Mouse (Mus musculus): Measurements from ENCODE around the gene Tbc1d16. TPM values are rescaled to one million over a fixed set of nuclear protein-coding genes. Genes with fewer than 3 reads are reported as not detected.
"Not testable (repeated sequence)": the region's sequence is repeated elsewhere in the genome, so short reads cannot be mapped to it uniquely, and the experiment has no call there.

Tbc1d16 gene
- total RNA-seq, 2 experiments from 2014 or later: 57.7 to 67.8 TPM

DNA sequence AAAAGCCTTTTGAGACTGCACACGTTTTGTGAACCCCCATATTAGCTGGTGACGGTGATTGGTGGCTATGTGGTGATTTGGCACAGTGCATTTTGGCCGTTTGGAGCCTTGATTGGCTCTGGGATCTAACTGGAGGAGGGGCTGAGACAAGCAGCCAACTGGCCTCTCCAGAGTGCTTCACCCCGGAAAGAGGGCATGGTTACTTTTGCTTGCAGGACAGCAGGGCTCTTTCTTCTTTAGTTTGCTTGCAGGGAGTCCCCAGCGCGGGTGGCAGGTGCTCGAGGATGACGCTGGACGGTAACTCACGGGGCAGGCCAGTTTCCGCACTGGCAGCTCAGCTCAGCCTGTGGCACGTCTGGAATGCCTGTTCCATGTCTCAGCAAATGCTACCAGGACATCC lies 101.2 kb downstream of the Tbc1d16 start:
- intact Hi-C loops (cut with DNase I): loop anchor here (2.0 kb wide), 2 partner anchors 34 to 70 kb away; no protein-coding TSS in a partner anchor
- DNase-seq: no peak

DNA sequence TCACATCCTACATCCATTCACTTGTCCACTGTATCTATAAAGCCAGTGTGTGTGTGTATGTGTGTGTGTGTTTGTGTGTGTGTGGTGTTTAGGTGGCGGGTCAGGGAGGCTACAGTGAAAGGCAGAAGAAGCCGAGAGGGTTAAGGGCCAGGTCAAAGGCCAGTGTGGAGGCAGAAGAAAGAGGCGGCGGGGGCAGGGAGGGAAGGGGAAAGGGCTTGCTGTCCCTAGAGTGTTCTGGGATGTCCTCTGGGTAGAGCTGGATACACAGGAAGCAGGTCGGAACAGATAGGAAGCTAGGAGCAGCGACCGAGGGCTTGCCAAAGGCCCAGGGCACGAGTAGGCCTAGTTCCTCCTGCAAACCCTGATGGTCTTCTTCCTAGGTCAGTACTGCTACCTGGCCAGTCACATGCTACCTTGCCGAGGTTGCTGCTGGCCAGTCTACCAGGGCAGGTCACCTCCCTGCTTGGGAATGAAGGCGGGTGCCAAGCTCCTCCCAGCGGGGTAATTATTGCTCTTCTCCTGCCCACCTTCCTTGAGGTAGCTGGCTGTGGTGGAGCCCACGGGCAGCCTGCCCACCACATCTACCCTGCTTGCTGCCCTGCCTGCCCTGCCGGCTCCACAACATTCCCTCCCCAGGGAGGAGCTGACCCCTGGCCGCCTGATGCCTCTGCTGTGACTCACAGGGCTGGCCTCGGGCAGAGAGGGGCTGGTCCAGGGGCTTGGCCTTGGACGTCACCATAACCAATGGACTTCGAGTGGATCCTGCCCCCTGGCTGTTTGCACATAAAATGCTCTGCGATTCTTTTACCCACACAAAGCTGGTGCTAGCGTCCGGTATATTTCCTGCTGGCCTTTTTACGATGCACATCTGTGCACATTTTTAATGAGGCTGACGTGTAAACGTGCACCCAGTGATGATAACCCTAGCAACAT lies 102.1 kb downstream of the Tbc1d16 start:
- intact Hi-C loops (cut with DNase I): loop anchor here (1.0 to 2.0 kb wide), 3 partner anchors 33 to 92 kb away; no protein-coding TSS in a partner anchor

DNA sequence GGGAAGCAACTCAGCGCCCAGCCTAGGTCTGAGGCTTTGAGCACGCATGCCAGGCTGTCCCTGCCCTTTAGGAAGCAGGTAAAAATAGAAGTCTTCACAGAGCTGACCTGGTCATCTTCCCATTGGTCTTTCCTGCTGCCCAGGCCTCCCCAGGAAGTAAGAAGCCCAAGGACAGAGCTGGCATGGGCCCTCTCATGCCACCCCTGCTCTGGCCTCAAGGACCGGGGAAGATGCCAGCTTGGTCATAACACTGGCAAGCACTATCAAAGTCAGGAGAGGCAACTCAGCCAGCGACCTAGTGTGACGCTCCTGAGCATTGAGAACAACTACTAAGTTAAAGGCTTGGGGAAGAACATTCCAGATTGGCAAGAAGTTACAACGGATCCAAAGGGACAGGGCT lies 103.8 kb downstream of the Tbc1d16 start:
- intact Hi-C loops (cut with DNase I): no loop called here

More for the DNA sequence above, 102.1 kb downstream of the Tbc1d16 start:
- DNase-seq: peak; percentile 83

DNA sequence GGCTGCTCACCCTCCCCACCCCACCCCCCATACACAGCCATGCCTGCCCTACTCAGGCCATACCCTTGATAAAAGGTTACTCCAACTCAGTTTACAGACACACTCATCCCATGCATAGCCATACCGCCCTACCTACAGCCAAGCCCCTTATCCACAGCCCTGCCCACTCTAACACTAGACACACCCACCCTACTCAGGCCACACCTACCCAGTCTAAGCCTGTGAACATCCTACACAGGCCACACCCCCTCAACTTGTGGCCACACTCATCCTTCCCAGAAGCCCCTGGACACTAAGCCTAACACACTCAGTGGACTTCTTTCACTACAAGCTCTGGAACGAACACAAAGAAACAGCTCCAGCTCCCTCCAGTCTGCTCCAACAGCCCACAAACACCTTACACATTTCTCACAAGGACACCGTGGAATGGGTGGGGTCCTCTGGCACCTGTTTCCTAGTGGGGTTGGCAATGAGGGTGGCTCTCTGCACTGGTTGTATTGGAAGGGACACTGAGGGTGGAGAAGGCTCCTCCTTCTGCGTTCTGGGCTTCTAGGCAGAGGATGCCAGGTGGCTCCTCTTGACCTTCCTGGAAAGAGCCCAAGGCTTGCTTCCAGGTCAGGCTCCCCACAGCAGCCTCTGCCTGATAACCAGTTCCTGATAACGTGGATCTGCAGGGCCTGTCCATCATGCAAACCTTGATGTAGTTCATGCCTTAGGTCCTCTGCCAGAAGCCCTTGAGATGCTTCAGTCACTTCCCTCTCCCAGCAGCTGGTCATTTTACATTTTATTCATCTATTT lies 104.6 kb downstream of the Tbc1d16 start:
- intact Hi-C loops (cut with DNase I): no loop called here
- DNase-seq: no peak

More for the DNA sequence above, 103.8 kb downstream of the Tbc1d16 start:
- DNase-seq: peak; percentile 58 to 66

DNA sequence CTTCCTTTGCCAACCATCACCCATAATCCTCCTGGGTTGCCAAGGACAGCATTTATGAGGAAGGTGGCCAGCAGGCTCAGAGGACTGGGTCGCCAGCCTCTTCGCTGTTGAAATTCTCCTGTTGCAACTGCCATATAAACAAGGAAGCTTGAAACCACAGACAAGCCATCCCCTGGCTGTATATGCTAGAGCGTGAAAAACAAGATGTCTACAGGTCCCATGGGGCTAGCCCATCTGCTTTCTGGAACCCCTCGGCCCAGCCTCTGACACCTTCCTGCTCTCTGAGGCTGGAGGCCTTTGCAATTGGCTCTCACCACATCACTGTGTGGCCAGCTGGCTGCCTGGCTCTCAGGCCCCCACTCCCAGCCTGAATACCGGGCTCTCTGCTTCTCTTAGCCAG lies 105.9 kb downstream of the Tbc1d16 start:
- intact Hi-C loops (cut with DNase I): no loop called here

DNA sequence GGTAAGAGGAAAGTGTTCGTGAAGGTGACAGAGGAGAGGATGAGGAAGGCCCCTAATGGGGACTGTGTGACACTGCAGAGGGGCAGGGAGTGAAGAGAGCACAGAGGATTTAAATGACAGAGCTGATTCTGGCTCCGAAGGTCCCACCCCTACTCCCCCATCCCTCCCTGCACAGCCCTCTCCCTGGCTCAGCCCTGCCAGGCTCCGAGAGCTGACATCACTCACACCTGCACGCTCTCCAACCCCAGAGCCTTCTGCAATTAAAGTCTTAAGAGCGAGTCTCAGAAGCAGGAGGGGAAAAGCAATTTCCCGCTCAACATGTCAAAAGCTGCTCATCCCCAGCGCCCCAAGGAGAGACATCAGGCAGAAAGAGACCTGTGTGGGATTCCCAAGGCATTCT lies 109.4 kb downstream of the Tbc1d16 start:
- DNase-seq: no peak
- intact Hi-C loops (cut with DNase I): no loop called here

More for the DNA sequence above, 105.9 kb downstream of the Tbc1d16 start:
- no peak for DNase-seq

DNA sequence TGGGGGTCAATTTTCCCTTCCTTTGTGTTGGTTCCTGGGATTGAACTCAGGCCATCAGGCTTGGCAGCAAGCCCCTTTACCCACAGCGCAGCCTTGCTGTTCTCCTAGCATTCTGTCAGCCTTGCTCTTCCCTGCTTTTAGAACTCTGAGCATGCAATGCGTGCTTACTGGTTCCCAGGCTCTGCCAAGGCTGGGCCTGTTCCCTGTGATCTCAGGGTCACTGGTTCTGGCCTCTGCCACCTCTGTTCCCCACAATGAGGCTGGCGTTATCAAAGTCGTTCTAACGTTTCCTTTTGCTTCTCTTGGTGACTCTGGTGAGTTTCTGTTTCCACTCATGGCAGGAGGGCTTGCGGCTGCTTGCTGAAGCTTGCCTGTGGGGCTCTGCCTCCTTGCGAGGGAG lies 110.4 kb downstream of the Tbc1d16 start:
- intact Hi-C loops (cut with DNase I): no loop called here
- DNase-seq: no peak

DNA sequence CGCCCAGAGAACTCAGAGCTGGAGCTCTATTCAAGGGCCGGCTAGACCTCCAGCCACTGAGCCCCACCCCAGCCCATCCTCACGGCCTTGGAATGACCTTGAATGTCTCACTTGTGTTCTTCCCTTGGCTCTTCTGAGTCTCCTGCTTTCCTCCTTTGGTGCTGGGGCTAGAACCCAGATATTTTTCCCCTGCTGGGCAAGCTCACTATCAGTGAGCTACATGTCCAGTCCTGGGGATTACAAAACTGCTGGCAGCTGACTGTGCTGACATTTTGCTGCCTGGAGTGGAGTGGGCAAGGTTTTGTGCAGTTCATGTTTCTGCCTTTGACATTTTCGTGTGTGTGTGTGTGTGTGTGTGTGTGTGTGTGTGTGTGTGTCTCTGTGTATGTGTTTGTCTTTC lies 111.3 kb downstream of the Tbc1d16 start:
- intact Hi-C loops (cut with DNase I): no loop called here
- no peak for DNase-seq

DNA sequence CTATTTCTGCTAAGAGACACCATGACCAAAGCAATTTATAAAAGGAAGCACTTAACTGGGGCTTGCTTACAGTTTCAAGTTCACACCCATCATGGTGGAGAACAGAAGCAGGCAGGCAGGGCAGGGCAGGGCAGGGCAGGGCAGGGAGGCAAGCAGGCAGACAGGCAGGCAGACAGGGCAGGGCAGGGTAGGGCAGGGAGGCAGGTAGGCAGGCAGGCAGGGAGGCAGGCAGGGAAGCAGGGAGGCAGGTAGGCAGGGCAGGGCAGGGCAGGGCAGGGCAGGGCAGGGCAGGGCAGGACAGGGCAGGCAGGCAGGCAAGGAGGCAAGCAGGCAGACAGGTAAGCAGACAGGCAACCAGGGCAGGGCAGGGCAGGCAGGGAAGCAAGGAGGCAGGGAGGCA lies 115.6 kb downstream of the Tbc1d16 start:
- DNase-seq: no peak
- intact Hi-C loops (cut with DNase I): no loop called here

DNA sequence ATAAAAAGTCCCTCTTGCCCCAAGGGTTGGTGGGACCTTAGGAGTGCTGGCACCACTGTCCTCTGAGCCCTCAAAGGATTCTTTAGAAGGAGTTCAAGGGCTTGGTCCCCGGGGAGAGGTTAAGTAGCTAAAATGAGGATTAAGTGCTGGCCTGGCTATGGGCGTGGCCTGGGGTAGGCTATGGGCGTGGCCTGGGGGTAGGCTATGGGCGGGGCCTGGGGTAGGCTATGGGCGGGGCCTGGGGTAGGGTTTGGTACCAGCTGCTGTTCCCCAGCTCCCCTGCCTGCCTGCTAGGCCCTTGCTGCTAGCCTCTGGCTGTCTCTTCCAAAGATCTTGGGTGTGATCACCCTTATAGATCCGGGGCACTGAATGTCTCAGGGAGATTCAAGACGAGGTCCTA lies 117.0 kb downstream of the Tbc1d16 start:
- intact Hi-C loops (cut with DNase I): no loop called here
- DNase-seq: no peak

DNA sequence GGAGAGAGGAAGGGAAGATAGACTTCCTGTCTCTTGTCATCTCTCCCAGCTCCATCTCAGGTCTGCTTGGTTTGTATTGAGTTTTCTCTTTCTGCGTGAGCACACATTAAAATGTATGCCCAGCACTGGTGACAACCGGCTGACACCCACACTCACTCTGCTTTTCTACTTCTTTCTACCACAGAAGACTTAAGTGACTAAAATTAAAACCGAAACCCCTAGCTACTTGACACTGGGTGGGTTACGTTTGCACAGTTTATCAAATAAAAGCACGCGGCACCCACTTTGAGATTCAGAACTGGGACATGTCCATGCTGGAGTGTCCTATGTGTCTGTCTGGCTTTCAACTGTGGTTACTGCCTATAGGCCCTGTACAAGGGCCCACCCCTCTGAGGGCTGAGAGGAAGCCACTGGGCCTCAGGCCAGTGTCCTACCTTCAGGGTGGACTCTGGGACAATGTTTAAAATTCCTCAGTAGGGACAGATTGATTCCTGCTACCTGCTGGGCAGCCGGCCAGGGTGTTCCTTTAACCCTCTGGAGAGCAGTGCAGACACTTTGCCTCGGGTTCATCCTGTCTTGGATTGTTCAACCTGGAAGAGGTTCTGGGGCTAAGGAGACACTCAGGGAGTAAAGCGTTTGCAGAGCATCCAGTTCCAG lies 118.8 kb downstream of the Tbc1d16 start:
- intact Hi-C loops (cut with DNase I): no loop called here
- no peak for DNase-seq

DNA sequence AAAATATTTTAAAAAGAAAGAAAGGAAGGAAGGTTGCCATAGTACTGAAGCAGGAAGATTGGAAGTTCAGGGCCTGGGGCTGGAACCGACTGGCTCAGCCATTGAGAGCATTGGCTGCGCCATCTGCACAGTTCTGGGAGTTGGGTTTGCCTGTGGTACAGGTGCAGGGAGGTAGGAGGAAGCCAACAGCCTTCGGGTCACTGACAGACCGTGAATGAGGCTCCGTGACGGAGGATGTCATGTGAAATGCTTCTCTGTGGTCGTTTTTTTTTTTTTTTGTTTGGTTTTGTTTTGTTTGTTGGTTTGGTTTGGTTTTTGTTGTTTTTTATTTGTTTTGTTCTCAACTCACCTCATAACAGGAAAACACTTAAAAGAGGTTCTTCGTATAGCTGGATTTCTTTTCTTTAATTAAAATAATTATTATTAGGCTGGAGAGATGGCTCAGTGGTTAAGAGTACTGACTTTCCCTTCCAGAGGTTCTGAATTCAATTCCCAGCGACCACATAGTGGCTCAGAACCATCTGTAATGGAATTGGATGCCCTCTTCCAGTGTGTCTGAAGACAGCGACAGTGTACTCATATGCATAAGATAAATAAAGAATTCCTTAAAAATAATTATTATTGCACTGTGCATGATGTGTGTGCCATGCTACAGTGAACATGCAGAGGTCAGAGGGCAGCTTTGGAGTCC lies 119.6 kb downstream of the Tbc1d16 start:
- DNase-seq: no peak
- intact Hi-C loops (cut with DNase I): no loop called here

DNA sequence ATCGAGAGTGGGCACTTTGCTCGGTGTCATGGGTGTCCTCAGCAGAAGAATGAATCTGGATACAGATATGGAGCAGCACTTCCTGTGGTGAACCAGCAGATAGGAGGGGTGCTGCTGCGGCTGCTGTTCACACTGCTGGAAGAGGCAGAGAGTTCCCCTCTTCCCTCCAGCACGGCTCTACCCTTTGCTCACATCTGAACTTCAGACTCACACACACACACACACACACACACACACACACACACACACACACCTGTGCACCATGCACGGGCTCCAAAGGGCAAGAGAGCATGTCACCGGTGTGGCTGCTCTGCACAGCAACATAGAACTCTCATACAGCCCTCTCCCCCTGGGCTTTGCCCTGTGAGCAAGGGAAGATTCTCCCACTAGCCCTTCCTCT lies 122.0 kb downstream of the Tbc1d16 start:
- no peak for DNase-seq
- intact Hi-C loops (cut with DNase I): no loop called here

DNA sequence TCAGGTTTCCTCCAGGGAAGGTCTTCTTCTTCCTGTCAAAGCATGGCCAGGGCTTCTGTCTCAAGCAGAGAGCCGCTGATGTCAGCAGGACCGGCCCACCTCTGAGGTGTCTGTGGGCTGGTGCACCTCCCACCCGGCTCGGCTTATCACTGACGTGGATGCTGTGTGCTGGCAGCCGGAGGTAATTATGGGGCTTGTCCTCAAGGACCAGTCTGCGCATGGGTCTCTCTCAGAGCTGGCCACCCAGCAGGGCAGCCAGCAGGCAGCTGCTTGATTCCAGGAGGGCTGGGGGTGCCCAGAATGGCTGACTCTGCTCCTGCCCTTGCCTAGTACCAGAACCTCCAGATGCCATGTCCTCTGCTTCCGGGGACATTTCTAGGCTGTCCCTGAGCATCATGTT lies 122.6 kb downstream of the Tbc1d16 start:
- intact Hi-C loops (cut with DNase I): no loop called here
- DNase-seq: no peak

DNA sequence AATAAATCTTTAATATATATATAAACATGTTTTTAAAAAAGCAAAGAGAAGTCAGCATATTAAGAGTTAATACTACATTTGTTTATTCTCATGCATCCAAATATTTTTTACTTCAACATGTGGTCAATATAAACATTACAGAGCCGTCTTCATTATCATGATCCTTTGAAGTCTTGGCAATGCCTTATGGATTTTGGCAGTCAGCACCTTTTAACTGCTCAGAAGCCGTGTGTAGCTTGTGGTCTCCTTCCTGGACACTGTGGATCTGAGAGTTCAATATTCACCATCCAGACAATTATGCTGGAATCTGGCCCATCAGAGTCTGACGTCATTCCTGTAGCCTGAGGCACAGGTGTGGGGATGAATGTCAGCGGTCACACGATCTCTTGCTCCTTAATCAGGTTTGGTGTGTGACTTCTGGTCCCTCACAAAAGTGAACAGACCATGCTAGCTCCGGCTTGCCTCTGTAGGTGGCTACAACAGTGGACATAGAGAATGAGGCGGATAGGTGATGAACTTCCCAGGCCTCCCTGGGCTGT lies 123.2 kb downstream of the Tbc1d16 start:
- intact Hi-C loops (cut with DNase I): no loop called here

DNA sequence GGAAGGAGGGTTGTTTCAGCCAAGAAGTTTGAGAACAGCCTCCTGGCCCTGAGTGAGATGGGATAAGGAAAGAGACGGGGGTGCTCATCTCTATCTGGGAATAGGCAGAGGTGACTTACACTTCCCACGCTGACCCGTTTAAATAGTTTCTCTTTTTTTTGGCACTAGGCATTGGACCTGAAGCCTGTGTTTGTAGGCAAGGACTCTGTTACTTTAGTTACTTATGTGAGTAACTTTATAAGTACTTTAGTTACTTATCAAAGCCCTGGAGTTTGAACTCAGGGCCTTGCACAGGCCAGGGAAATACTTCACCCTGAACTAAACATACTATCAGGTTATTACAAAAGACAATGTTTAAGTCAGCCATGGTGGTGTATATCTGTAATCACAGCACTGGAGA lies 124.3 kb downstream of the Tbc1d16 start:
- intact Hi-C loops (cut with DNase I): no loop called here
- DNase-seq: no peak

More for the DNA sequence above, 123.2 kb downstream of the Tbc1d16 start:
- no peak for DNase-seq

DNA sequence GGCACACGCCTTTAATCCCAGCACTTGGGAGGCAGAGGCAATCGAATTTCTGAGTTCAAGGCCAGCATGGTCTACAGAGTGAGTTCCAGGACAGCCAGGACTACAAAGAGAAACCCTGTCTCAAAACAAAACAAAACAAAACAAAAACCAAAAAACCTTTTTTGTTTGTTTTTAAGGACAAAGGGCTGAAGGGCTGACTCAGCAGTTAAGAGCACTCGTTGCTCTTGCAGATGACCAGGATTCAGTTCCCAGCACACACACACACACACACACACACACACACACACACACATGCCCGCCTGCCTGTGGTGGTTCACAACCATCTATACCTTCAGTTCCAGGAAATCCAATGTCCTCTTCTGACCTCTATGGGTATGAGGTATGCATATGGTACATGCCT lies 127.9 kb downstream of the Tbc1d16 start:
- DNase-seq: not testable (repeated sequence)

DNA sequence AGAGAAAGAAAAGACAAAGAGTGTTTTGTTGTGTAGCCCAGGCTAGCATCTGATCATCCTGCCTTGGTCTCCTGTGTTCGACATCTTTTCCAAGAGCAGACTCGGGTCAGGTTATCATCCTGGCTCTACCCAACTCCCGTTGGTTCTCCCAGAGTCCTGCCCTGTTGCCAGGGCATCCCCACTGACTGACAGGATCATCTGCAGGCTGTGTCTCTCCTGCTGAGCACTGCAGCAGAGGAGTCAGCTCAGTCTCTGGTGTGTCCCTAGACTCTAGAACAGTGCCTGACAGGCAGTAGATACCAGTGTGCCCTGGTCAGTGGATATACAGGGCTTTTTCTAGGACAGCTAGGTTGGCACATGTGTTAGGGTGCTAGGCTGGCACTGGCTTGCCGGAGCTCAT lies 130.1 kb downstream of the Tbc1d16 start:
- no peak for DNase-seq
- intact Hi-C loops (cut with DNase I): no loop called here

More for the DNA sequence above, 127.9 kb downstream of the Tbc1d16 start:
- intact Hi-C loops (cut with DNase I): not testable (repeated sequence)

DNA sequence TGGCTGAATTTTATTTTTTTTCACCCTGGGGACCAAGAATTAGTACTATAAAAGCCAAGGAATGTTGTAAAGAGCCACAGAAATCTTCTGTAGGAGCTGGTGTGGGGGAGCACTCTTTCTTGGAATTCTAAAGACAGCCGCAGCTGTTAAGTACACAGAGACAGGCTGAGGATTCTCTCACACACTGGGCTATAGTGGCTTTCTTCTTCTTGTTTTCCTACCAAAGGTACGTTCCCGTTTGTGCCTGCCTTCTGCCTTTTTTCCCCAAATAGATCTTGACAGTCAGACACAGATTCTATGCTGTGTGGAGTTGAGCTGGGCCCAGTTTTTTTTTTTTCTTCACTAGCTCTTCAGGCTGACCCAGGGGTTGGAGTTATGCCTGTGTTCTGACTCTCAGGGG lies 132.9 kb downstream of the Tbc1d16 start:
- DNase-seq: no peak
- intact Hi-C loops (cut with DNase I): no loop called here

DNA sequence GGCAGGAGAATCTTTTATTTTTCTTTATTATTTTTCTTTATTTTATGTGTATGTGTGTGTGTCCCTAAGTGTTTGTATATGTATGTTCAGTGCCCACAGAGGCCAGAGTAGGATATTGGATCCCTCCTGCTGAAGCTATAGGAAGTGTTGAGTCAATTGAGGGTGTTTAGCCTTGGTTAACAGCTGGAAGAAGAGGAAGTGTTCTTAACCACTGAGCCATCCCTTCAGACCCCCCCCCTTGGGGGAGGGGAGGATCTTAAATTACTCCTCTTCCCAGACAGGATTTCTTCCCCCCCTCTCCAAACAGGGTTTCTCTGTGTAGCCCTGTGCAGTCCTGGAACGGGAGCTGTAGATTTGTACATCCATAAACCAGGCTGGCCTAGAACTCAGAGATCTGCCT lies 135.0 kb downstream of the Tbc1d16 start:
- no peak for DNase-seq
- intact Hi-C loops (cut with DNase I): loop anchor here (2.0 to 5.0 kb wide), 2 partner anchors 33 to 94 kb away; no protein-coding TSS in a partner anchor
